Mouse (Mus musculus) A20 (cell line): ENCODE data around the gene Pdlim3.
A peak's percentile ranks its signal among the peaks of the same experiment; 100 is the strongest.
"Not testable (repeated sequence)": the region's sequence is repeated elsewhere in the genome, so short reads cannot be mapped to it uniquely, and the experiment has no call there.

ENCODE experiments used
- DNase-seq: peaks from one replicate; pipeline ENCODE4 v3.0.0-alpha.2; 2011; ENCODE audit warnings: low read depth, low spot score

Pdlim3 gene

GRCm38 (mm10) chr8:45885202-45885685 is at the start of gene Pdlim3:
Gene Pdlim3 (plus strand): TSS chr8:45885461.
- no peak for DNase-seq

- no peak for DNase-seq
Measured at GRCm38 (mm10) chr8:45843306-45843705, 42.0 kb upstream of the Pdlim3 start.

DNA sequence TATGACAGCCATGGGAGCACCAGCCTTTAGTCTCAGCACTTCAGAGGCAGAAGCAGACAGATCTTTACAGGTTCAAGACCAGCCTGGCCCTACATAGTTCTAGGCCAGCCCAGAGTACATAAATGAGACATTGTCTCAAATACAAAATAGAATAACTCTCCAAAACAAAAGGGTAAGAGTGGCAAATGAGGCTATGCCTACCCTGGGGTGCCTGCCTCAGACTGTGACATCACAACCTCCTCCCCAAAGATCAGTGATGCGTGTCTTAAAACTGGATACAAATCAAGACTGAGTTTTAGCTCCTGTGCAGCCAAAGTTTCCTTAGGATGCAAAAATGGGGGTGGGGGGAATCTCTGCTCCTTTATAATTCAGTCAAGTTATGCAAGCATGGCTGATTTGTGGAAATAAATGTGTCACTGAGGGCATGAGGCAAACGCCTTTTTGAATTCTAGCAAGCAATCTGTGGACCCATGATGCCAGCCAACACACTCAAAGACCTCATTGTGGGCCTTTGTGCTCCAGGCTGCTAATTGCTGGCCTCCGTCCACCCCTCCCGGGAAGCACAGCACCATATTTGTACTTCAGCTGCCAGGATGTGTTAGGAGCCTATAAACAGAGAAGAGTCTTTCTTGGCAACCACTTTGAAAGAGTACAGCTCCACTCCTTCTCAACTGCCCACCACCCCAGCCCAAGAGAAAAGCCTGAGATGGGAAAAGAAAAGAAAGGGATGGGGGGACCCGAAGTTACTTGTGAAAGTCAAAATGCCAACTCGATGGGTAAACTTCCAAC is 41.0 kb upstream of the Pdlim3 start:
- DNase-seq, result no peak

GRCm38 (mm10) chr8:45844911-45845481 is 40.3 kb upstream of the Pdlim3 start:
- DNase-seq, result no peak

GRCm38 (mm10) chr8:45845906-45846305 is 39.4 kb upstream of the Pdlim3 start:
- DNase-seq, result no peak

DNA sequence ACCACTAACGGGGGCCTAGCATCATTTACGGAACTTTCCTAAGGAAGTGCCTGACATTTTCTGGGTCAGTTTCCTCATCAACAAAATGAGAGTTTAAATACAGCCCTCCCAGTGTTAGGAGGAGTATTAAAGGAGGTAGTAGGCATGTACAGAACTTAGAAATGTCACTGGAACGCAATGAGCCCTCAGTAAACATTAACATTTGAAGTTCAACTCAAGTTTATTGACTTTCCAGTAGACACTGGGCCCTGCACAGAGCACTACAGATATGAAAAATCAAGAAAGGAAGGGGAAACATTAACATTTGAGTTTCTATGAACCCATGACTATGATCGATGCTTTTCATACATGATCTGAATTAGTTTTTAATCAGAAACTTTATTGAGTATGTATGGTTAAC is 30.1 kb upstream of the Pdlim3 start:
- no peak for DNase-seq

DNA sequence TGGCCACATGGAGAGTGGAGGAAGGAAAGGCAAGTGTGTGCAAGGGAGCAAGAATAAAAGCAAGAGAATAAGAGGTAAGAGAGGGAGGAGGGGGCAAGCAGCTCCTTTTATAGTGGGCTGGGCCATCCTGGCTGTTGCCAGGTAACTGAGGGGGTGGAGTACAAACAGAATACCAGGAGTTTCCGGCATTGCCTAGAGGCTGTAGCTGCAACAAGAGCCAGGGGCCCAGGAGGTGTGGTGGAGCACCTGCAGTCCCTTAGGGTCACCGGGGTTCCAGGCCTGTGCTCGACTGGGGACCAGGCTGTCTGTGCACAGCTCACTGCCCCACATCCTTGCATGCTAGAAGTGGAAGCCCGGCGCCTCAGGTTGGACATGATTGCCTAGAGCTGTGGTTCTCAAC is 27.5 kb upstream of the Pdlim3 start:
- DNase-seq, result no peak

DNA sequence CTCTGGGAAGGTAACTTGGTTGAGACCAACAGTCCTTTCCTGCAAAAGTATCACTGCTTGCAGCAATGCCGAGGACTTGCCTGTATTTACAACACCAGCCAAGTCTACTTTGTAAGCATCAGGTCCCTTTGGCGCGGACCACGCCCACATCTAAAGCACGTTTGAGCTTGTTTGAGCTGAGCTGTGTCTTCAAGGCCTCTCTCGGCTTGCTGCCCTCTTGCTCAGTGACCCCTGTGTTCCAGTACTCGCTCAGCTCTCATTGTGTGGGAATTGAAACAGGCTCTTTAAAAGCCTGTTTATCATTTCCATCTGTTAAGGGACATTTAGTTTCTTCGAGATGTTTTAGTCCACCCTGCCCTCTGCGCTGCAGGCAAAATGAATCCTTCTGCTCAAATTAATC is 26.9 kb upstream of the Pdlim3 start:
- DNase-seq, result no peak

- not testable (repeated sequence) for DNase-seq
Measured at GRCm38 (mm10) chr8:45871587-45871986, 13.7 kb upstream of the Pdlim3 start.

DNA sequence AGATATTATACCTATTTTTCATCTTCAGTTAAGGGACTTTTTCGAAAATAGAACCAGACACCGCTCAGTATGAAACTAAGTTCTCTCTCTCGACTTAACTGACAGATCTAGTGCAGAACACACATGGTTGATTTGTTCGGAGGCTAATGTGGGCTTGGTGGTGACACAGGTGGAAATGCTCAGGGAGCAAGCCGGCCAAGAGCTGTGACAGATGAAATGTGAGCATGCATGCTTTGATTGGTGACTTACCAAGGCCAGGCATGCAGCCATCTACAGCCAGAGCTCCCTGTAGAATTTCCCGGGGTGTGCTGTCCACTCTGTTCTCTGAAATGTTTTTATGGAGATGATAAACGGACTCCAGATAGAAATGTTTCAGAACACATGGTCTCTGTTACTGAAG is 13.2 kb upstream of the Pdlim3 start:
- DNase-seq, result no peak

GRCm38 (mm10) chr8:45874945-45875626 is 10.2 kb upstream of the Pdlim3 start:
- DNase-seq, result no peak

DNA sequence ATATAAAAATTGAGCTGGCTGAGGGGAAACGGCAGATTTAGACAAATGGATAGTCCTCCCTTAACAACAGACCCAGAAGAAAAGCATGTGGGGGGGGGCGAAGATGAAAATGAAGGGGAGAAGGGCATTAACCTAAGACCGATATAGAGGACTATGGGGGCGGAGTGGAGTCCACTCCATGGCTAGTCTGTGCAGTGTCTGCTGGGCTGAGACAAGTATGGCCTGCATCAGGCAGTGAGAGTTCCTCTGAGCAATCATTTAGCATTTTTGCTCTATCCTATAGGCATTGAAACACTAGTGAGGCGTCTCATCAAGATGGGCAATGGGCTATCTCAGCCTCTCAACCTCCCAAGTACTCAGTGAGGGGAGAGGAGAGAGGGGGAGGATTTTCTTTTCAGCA is 8.9 kb upstream of the Pdlim3 start:
- no peak for DNase-seq

- no peak for DNase-seq
Measured at GRCm38 (mm10) chr8:45877680-45878079, 7.6 kb upstream of the Pdlim3 start.

DNA sequence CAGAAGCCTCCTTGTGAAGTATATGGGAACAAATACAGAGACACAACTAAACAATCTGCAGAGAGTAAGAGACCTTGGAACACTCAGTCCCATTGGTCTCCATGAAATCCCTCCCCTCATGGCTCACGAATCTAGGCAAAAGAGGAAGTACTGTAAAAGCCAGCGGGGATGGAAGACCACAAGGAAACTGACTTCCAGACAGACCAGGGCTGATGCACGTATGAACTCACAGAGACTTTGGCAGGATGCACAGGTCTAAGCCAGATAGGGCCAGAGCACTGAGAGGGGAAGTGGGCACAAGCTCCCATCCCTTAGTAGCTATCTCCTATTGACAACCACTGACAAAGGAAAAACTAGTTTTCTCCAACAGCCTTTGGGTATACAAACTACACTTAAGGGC is 4.8 kb upstream of the Pdlim3 start:
- no peak for DNase-seq

DNA sequence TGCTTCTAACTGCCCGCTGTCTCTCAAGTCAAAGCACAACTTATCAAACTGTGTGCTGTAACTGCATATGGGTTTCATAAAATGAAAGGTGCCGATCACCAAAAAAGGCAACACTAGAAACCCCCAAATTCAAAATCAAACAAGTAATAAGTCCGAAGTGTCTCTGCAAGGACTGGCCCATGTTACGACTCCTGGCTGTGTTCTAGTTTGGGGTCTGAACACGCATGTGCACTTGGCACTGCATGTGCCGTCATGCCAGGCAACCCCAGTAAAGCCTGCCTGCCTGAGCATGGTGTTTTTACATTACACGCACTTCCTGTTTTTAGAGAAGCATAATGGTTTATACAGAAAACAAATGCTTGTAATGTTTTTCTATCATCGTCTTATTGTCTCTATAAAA is 3.5 kb upstream of the Pdlim3 start:
- peak; percentile 16 for DNase-seq

DNA sequence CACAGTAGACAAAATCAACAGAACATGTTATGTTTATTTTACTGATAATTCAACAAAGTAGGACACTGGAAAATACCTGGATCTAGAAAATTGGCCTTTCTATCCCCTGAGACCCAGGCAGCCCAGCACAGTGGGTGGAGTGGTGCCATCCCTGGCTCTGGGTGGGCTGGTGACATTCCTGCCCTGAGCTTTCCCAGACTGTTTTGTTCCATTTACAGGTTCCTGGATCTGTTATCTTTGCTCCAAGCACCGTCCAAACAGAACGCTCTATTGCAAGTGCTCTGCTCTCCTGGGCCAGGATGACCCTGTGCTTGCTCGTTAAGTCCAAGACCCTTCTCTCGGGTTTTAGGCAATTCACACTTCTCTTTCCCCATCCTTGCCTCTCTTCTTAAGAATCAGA is 1.5 kb upstream of the Pdlim3 start:
- no peak for DNase-seq

- DNase-seq, result no peak
Measured at GRCm38 (mm10) chr8:45884552-45884951, 709 bp upstream of the Pdlim3 start.

GRCm38 (mm10) chr8:45885775-45886174 is 514 bp downstream of the Pdlim3 start:
- DNase-seq, result peak; percentile 35

DNA sequence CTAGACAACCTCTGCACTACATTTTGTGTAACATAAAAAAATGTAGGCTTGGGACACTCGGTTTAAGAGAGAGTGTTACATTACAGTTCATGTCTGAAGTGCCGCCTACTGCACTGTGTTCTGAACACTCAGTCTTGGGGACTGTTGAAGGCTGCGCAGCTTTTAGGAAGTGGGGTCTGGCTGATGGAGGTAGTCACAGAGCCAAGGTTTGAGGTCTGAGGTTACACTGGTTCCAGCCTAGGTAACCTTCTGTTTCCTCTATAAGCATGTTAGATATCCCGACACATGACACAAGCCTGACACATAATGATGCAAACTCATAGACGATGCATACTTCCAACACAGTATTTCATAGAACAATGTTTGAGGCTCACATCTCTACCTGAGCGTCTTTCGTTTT is 4.5 kb downstream of the Pdlim3 start:
- DNase-seq, result no peak

DNA sequence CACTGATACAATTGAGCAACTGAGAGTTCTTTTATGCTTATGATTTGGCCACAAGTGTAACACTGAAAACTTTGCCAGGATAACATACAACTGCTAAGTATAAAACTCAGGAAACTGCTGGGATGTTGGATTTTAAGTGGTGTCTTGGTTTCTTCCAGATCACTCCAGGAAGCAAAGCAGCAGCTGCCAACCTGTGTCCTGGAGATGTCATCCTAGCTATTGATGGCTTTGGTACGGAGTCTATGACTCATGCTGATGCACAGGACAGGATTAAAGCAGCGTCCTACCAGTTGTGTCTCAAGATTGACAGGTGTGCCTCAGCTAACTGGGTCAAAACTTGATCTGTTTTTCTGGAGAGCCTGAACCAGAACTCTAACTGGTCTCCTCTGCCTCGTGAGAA is 11.3 kb downstream of the Pdlim3 start:
- DNase-seq, result no peak

GRCm38 (mm10) chr8:45899783-45900182 is 14.5 kb downstream of the Pdlim3 start:
- peak; percentile 94 for DNase-seq

- peak; percentile 85 for DNase-seq
Measured at GRCm38 (mm10) chr8:45901626-45902025, 16.4 kb downstream of the Pdlim3 start.

- DNase-seq, result no peak
Measured at GRCm38 (mm10) chr8:45903659-45904058, 18.4 kb downstream of the Pdlim3 start.
